Mouse (Mus musculus) cortical plate, adult 2 months (tissue): Measurements from ENCODE around the gene Sbk1.

Experiments
- CTCF ChIP-seq: fragments of 200-500 bp; IDR thresholded peaks from 2 replicates; pipeline ENCODE4 v1.5.1; 2011; ENCODE audit warnings: mild to moderate bottlenecking, control low read depth, low read length; ENCODE audit not compliant: insufficient read depth; ENCODE audit errors: extremely low read depth
- POLR2A ChIP-seq: fragments of 200-500 bp; IDR thresholded peaks from 2 replicates; pipeline ENCODE4 v1.6.1; 2011; ENCODE audit warnings: mild to moderate bottlenecking, low read length, control low read depth; ENCODE audit not compliant: insufficient read depth; ENCODE audit errors: extremely low read depth

DNA sequence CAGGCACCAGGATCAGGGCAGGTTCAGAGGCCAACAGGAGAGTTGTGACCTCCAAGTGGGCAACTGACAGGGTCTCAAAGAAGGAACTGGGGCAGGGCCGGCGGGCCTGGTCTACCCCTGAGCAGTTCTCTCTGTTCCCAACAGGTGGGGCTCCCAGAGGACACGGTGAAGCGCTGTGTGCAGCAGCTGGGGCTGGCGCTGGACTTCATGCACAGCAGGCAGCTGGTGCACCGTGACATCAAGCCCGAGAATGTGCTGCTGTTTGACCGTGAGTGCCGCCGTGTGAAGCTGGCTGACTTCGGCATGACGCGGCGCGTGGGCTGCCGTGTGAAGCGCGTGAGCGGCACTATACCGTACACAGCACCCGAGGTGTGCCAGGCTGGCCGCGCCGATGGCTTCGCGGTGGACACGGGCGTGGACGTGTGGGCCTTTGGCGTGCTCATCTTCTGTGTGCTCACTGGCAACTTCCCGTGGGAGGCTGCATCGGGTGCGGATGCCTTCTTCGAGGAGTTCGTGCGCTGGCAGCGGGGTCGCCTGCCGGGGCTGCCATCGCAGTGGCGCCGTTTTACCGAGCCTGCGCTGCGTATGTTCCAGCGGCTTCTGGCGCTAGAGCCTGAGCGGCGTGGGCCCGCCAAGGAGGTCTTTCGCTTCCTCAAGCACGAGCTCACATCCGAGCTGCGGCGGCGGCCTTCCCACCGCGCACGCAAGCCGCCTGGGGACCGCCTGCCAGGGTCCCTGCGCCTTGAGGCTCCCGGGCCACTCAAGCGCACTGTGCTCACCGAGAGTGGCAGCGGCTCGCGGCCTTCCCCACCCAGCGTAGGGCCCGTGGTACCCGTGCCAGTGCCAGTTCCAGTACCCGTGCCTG lies 19.5 kb downstream of the Sbk1 start:
- TF ChIP-seq POLR2A (no peak), CTCF (no peak)
